Mouse (Mus musculus): ENCODE measurements around the gene Mga. TPM values are rescaled to one million over a fixed set of nuclear protein-coding genes. Genes with fewer than 3 reads are reported as not detected.

The Mga gene
- polyA plus RNA-seq (2015; fragmentation: Nextera tagmentation; extraction: Ambion mirVana), result 27.3 and 28.8 TPM in 2 replicates

- Histone ChIP-seq H3K4me2 (peak within 1 kb of the TSS; percentile 86), H3K36me3 (no peaks in the 10 kb centered on the region)
Observed at GRCm38 (mm10) chr2:119897090-119897732, at the start of gene Mga. Mga (plus strand) TSS chr2:119897228.

GRCm38 (mm10) chr2:119853811-119854210 lies 43.2 kb upstream of the Mga start:
- WGBS, result 91% methylated on average over 4 of the region's 4 CpGs
- no peak overlapping the region for H3K9ac ChIP-seq
- ATAC-seq (ENCODE audit: low FRiP score), result no peak
- no peaks in the 10 kb centered on the region for H3K36me3 ChIP-seq
- H3K27ac ChIP-seq, result no peak overlapping the region
- H3K9me3 ChIP-seq, result no peaks in the 10 kb centered on the region
- no peak overlapping the region for H3K4me2 ChIP-seq
- no peaks in the 10 kb centered on the region for H3K4me1 ChIP-seq (replicated peaks)
- H3K27me3 ChIP-seq, result no peaks in the 10 kb centered on the region
- no peak overlapping the region for H3K4me3 ChIP-seq

More at GRCm38 (mm10) chr2:119897090-119897732, at the start of gene Mga:
- under 1% methylated on average over 58 of the region's 58 CpGs for WGBS
- H3K4me3 ChIP-seq, result peak within 1 kb of the TSS; percentile 58
- no peaks in the 10 kb centered on the region for H3K27me3 ChIP-seq
- ATAC-seq (ENCODE audit: low FRiP score), result peak; percentile 98
- H3K9ac ChIP-seq, result peak within 1 kb of the TSS; percentile 66
- no peaks in the 10 kb centered on the region for H3K9me3 ChIP-seq
- peaks cover 27% of the 10 kb centered on the region for H3K4me1 ChIP-seq (replicated peaks)
- peak within 1 kb of the TSS; percentile 91 for H3K27ac ChIP-seq

- ATAC-seq (ENCODE audit: low FRiP score), result no peak
Observed at GRCm38 (mm10) chr2:119855310-119855850, 41.6 kb upstream of the Mga start.

GRCm38 (mm10) chr2:119857341-119857740 lies 39.7 kb upstream of the Mga start:
- H3K27ac ChIP-seq, result no peak overlapping the region
- H3K36me3 ChIP-seq, result no peaks in the 10 kb centered on the region
- H3K9ac ChIP-seq, result no peak overlapping the region
- H3K27me3 ChIP-seq, result 0 out of 2 replicates have a peak, but pooled peaks cover under 1% of the 10 kb centered on the region
- no peak for ATAC-seq (ENCODE audit: low FRiP score)
- no peaks in the 10 kb centered on the region for H3K9me3 ChIP-seq
- H3K4me2 ChIP-seq, result no peak overlapping the region
- WGBS, result 89% methylated on average over 2 of the region's 2 CpGs
- no peak overlapping the region for H3K4me3 ChIP-seq
- no peaks in the 10 kb centered on the region for H3K4me1 ChIP-seq (replicated peaks)

More at GRCm38 (mm10) chr2:119855310-119855850, 41.6 kb upstream of the Mga start:
- no peak overlapping the region for H3K27ac ChIP-seq
- no peaks in the 10 kb centered on the region for H3K36me3 ChIP-seq
- H3K9me3 ChIP-seq, result no peaks in the 10 kb centered on the region
- WGBS, result 64% methylated on average over 6 of the region's 6 CpGs
- H3K4me1 ChIP-seq (replicated peaks), result no peaks in the 10 kb centered on the region
- H3K4me3 ChIP-seq, result no peak overlapping the region
- no peak overlapping the region for H3K4me2 ChIP-seq
- no peak overlapping the region for H3K9ac ChIP-seq
- no peaks in the 10 kb centered on the region for H3K27me3 ChIP-seq

- Histone ChIP-seq H3K27me3 (peaks cover 14% of the 10 kb centered on the region), H3K36me3 (no peaks in the 10 kb centered on the region), H3K4me1 (replicated peaks) (no peaks in the 10 kb centered on the region), H3K27ac (no peak overlapping the region), H3K9me3 (no peaks in the 10 kb centered on the region), H3K4me2 (no peak overlapping the region), H3K4me3 (no peak overlapping the region), H3K9ac (no peak overlapping the region)
- 69% methylated on average over 4 of the region's 4 CpGs for WGBS
- no peak for ATAC-seq (ENCODE audit: low FRiP score)
Observed at GRCm38 (mm10) chr2:119864484-119864883, 32.5 kb upstream of the Mga start.

GRCm38 (mm10) chr2:119872371-119873104 lies 24.5 kb upstream of the Mga start:
- Histone ChIP-seq H3K4me1 (replicated peaks) (peaks cover 7% of the 10 kb centered on the region; the same call in 1 of the 2 replicates), H3K9me3 (no peaks in the 10 kb centered on the region), H3K36me3 (no peaks in the 10 kb centered on the region), H3K27ac (peak overlapping the region; percentile 90), H3K9ac (peak overlapping the region; percentile 73), H3K4me2 (peak overlapping the region; percentile 80), H3K4me3 (peak overlapping the region; percentile 55), H3K27me3 (peaks cover 20% of the 10 kb centered on the region)
- ATAC-seq (ENCODE audit: low FRiP score), result peak; percentile 95
- WGBS, result under 1% methylated on average over 72 of the region's 73 CpGs

- no peaks in the 10 kb centered on the region for H3K9me3 ChIP-seq
- H3K9ac ChIP-seq, result peak overlapping the region; percentile 73
- peaks cover 7% of the 10 kb centered on the region; the same call in 1 of the 2 replicates for H3K4me1 ChIP-seq (replicated peaks)
- H3K27me3 ChIP-seq, result peaks cover 17% of the 10 kb centered on the region
- WGBS, result under 1% methylated on average over 39 of the region's 39 CpGs
- peak overlapping the region; percentile 80 for H3K4me2 ChIP-seq
- H3K4me3 ChIP-seq, result peak overlapping the region; percentile 55
- peak overlapping the region; percentile 90 for H3K27ac ChIP-seq
- peak; percentile 96 for ATAC-seq (ENCODE audit: low FRiP score)
- H3K36me3 ChIP-seq, result no peaks in the 10 kb centered on the region; the same call in 1 of the 2 replicates
Observed at GRCm38 (mm10) chr2:119873105-119873464, 23.9 kb upstream of the Mga start.

- Histone ChIP-seq H3K4me3 (no peak overlapping the region), H3K9me3 (no peaks in the 10 kb centered on the region), H3K4me1 (replicated peaks) (peaks cover 7% of the 10 kb centered on the region; the same call in 1 of the 2 replicates), H3K4me2 (no peak overlapping the region), H3K9ac (no peak overlapping the region), H3K27ac (no peak overlapping the region), H3K27me3 (peaks cover under 1% of the 10 kb centered on the region; the same call in 1 of the 2 replicates), H3K36me3 (no peaks in the 10 kb centered on the region; the same call in 1 of the 2 replicates)
- ATAC-seq (ENCODE audit: low FRiP score), result no peak
Observed at GRCm38 (mm10) chr2:119875981-119876380, 21.0 kb upstream of the Mga start.

GRCm38 (mm10) chr2:119887201-119887600 lies 9.8 kb upstream of the Mga start:
- Histone ChIP-seq H3K27ac (no peak overlapping the region), H3K4me3 (no peak overlapping the region), H3K27me3 (no peaks in the 10 kb centered on the region), H3K36me3 (no peaks in the 10 kb centered on the region), H3K9ac (no peak overlapping the region), H3K4me2 (no peak overlapping the region), H3K4me1 (replicated peaks) (no peaks in the 10 kb centered on the region), H3K9me3 (no peaks in the 10 kb centered on the region)
- 98% methylated on average over 3 of the region's 3 CpGs for WGBS
- ATAC-seq (ENCODE audit: low FRiP score), result no peak

GRCm38 (mm10) chr2:119896553-119897089 lies 407 bp upstream of the Mga start:
- Histone ChIP-seq H3K9me3 (no peaks in the 10 kb centered on the region), H3K36me3 (no peaks in the 10 kb centered on the region), H3K4me1 (replicated peaks) (peaks cover 27% of the 10 kb centered on the region), H3K27me3 (no peaks in the 10 kb centered on the region), H3K9ac (peak overlapping the region; percentile 66), H3K4me3 (peak overlapping the region; percentile 58), H3K27ac (peak overlapping the region; percentile 91), H3K4me2 (peak overlapping the region; percentile 86)
- WGBS, result 19% methylated on average over 19 of the region's 19 CpGs
- ATAC-seq (ENCODE audit: low FRiP score), result peak; percentile 71

- peak overlapping the region; percentile 58 for H3K4me3 ChIP-seq
- no peaks in the 10 kb centered on the region for H3K9me3 ChIP-seq
- peaks cover 8% of the 10 kb centered on the region; the same call in 1 of the 2 replicates for H3K36me3 ChIP-seq
- H3K4me1 ChIP-seq (replicated peaks), result peaks cover 27% of the 10 kb centered on the region
- no peak for ATAC-seq (ENCODE audit: low FRiP score)
- peak overlapping the region; percentile 86 for H3K4me2 ChIP-seq
- H3K9ac ChIP-seq, result peak overlapping the region; percentile 66
- no peak overlapping the region for H3K27ac ChIP-seq
- H3K27me3 ChIP-seq, result no peaks in the 10 kb centered on the region
- 7% methylated on average over 19 of the region's 19 CpGs for WGBS
Observed at GRCm38 (mm10) chr2:119898141-119898594, 1.1 kb downstream of the Mga start.

- 0 out of 2 replicates have a peak, but pooled peaks cover 3% of the 10 kb centered on the region for H3K4me1 ChIP-seq (replicated peaks)
- H3K27me3 ChIP-seq, result no peaks in the 10 kb centered on the region
- no peak for ATAC-seq (ENCODE audit: low FRiP score)
- peaks cover 11% of the 10 kb centered on the region for H3K36me3 ChIP-seq
- no peak overlapping the region for H3K9ac ChIP-seq
- H3K4me3 ChIP-seq, result no peak overlapping the region
- H3K9me3 ChIP-seq, result no peaks in the 10 kb centered on the region
- H3K4me2 ChIP-seq, result no peak overlapping the region
- H3K27ac ChIP-seq, result no peak overlapping the region
Observed at GRCm38 (mm10) chr2:119916007-119916406, 19.0 kb downstream of the Mga start.
